Mouse (Mus musculus): ENCODE results near the gene Plekha3. TPM values are rescaled to one million over a fixed set of nuclear protein-coding genes. Genes with fewer than 3 reads are reported as not detected.

Plekha3 gene
- total and polyA plus RNA-seq, 3 experiments: 12.8 to 21.3 (median 19.4) TPM

GRCm38 (mm10) chr2:76682301-76682700 lies 7.2 kb downstream of the Plekha3 start:
- no peak for DNase-seq
- no peak overlapping the region for H3K9ac ChIP-seq (ENCODE audit: low read depth, low read length)
- WGBS: 93% methylated on average over 8 of the region's 8 CpGs
- no peaks in the 10 kb centered on the region for H3K27me3 ChIP-seq (ENCODE audit: control insufficient read depth, insufficient read depth, low read length)
- H3K36me3 ChIP-seq (ENCODE audit: control insufficient read depth, insufficient read depth, low read length): no peaks in the 10 kb centered on the region; the same call in 1 of the 2 replicates
- intact Hi-C loops (cut with DNase I): no loop called here
- no peak overlapping the region for H3K4me3 ChIP-seq
- H3K27ac ChIP-seq: no peak overlapping the region
- TF ChIP-seq POLR2A (IDR thresholded peaks at IDR 0.05; ENCODE audit: insufficient read depth, low read depth, low read length) (no peak), EP300 (IDR thresholded peaks at IDR 0.05; ENCODE audit: insufficient read depth, low read depth, low read length) (no peak), CTCF (IDR thresholded peaks at IDR 0.05) (no peak)
- peaks cover 5% of the 10 kb centered on the region for H3K79me2 ChIP-seq (replicated peaks; ENCODE audit: control insufficient read depth, insufficient read depth, low read length)
- H3K4me1 ChIP-seq (ENCODE audit: control insufficient read depth, insufficient read depth, low read length): peaks cover 1% of the 10 kb centered on the region

DNA sequence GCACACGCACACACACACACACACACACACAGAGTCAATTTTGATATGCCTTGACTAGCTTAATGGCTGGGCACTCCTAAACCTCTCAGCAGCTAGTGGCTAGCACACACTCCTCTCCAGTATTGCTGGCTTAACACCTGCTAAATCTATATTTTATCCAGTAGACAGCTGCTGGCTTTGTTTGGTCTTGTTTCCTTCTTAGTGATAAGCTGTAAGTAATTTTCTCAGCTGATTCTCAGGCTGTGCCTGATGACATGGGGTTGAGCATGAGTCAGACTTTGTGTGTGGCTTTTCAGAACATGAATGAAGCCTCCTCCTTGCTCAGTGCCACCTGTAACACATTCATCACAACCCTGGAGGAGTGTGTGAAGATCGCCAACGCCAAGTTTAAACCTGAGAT lies 11.9 kb downstream of the Plekha3 start:
- intact Hi-C loops (cut with DNase I): no loop called here
- TF ChIP-seq EP300 (IDR thresholded peaks at IDR 0.05; ENCODE audit: insufficient read depth, low read depth, low read length) (no peak), CTCF (IDR thresholded peaks at IDR 0.05) (no peak), POLR2A (IDR thresholded peaks at IDR 0.05; ENCODE audit: insufficient read depth, low read depth, low read length) (no peak)

GRCm38 (mm10) chr2:76687608-76688007 lies 12.5 kb downstream of the Plekha3 start:
- 74% methylated on average over 3 of the region's 3 CpGs for WGBS

More for the DNA sequence above, 11.9 kb downstream of the Plekha3 start:
- Histone ChIP-seq H3K36me3 (ENCODE audit: control insufficient read depth, insufficient read depth, low read length) (peaks cover 6% of the 10 kb centered on the region), H3K27ac (no peak overlapping the region), H3K4me1 (ENCODE audit: control insufficient read depth, insufficient read depth, low read length) (peaks cover 2% of the 10 kb centered on the region), H3K79me2 (replicated peaks; ENCODE audit: control insufficient read depth, insufficient read depth, low read length) (no peaks in the 10 kb centered on the region), H3K9ac (ENCODE audit: low read depth, low read length) (no peak overlapping the region), H3K27me3 (ENCODE audit: control insufficient read depth, insufficient read depth, low read length) (no peaks in the 10 kb centered on the region), H3K4me3 (no peak overlapping the region)
- DNase-seq: no peak
- 98% methylated on average over 3 of the region's 3 CpGs for whole genome bisulfite sequencing

GRCm38 (mm10) chr2:76688162-76688561 lies 13.1 kb downstream of the Plekha3 start:
- 41% methylated on average over 7 of the region's 7 CpGs for WGBS
- no peak overlapping the region for H3K4me3 ChIP-seq
- H3K27me3 ChIP-seq (ENCODE audit: control insufficient read depth, insufficient read depth, low read length): no peaks in the 10 kb centered on the region
- TF ChIP-seq POLR2A (IDR thresholded peaks at IDR 0.05; ENCODE audit: insufficient read depth, low read depth, low read length) (no peak), EP300 (IDR thresholded peaks at IDR 0.05; ENCODE audit: insufficient read depth, low read depth, low read length) (no peak), CTCF (IDR thresholded peaks at IDR 0.05) (no peak)
- peaks cover 2% of the 10 kb centered on the region for H3K4me1 ChIP-seq (ENCODE audit: control insufficient read depth, insufficient read depth, low read length)
- H3K27ac ChIP-seq: no peak overlapping the region
- no peaks in the 10 kb centered on the region for H3K79me2 ChIP-seq (replicated peaks; ENCODE audit: control insufficient read depth, insufficient read depth, low read length)
- no peak for DNase-seq
- peaks cover 8% of the 10 kb centered on the region for H3K36me3 ChIP-seq (ENCODE audit: control insufficient read depth, insufficient read depth, low read length)
- intact Hi-C loops (cut with DNase I): no loop called here
- H3K9ac ChIP-seq (ENCODE audit: low read depth, low read length): no peak overlapping the region

More at GRCm38 (mm10) chr2:76687608-76688007, 12.5 kb downstream of the Plekha3 start:
- H3K27ac ChIP-seq: no peak overlapping the region
- DNase-seq: no peak
- intact Hi-C loops (cut with DNase I): no loop called here
- H3K9ac ChIP-seq (ENCODE audit: low read depth, low read length): no peak overlapping the region
- H3K27me3 ChIP-seq (ENCODE audit: control insufficient read depth, insufficient read depth, low read length): no peaks in the 10 kb centered on the region
- no peaks in the 10 kb centered on the region for H3K79me2 ChIP-seq (replicated peaks; ENCODE audit: control insufficient read depth, insufficient read depth, low read length)
- peaks cover 2% of the 10 kb centered on the region for H3K4me1 ChIP-seq (ENCODE audit: control insufficient read depth, insufficient read depth, low read length)
- H3K36me3 ChIP-seq (ENCODE audit: control insufficient read depth, insufficient read depth, low read length): peaks cover 6% of the 10 kb centered on the region
- TF ChIP-seq POLR2A (IDR thresholded peaks at IDR 0.05; ENCODE audit: insufficient read depth, low read depth, low read length): no peak
- no peak for TF ChIP-seq CTCF (IDR thresholded peaks at IDR 0.05)
- no peak for TF ChIP-seq EP300 (IDR thresholded peaks at IDR 0.05; ENCODE audit: insufficient read depth, low read depth, low read length)
- no peak overlapping the region for H3K4me3 ChIP-seq

GRCm38 (mm10) chr2:76690436-76691204 lies 15.5 kb downstream of the Plekha3 start:
- H3K36me3 ChIP-seq (ENCODE audit: control insufficient read depth, insufficient read depth, low read length): peaks cover 12% of the 10 kb centered on the region
- no peaks in the 10 kb centered on the region for H3K79me2 ChIP-seq (replicated peaks; ENCODE audit: control insufficient read depth, insufficient read depth, low read length)
- peak overlapping the region; percentile 40 for H3K27ac ChIP-seq
- 42% methylated on average over 12 of the region's 12 CpGs for WGBS
- TF ChIP-seq CTCF (IDR thresholded peaks at IDR 0.05) (no peak), EP300 (IDR thresholded peaks at IDR 0.05; ENCODE audit: insufficient read depth, low read depth, low read length) (peak; percentile 90), POLR2A (IDR thresholded peaks at IDR 0.05; ENCODE audit: insufficient read depth, low read depth, low read length) (0 out of 2 replicates have a peak, but pooled peaks have one; percentile 10)
- peaks cover 2% of the 10 kb centered on the region for H3K4me1 ChIP-seq (ENCODE audit: control insufficient read depth, insufficient read depth, low read length)
- intact Hi-C loops (cut with DNase I): loop anchor here (2.0 kb wide), 1 partner anchor 16 kb away; the partner anchor contains the start of gene Plekha3
- DNase-seq: peak; percentile 76 to 81
- no peak overlapping the region for H3K4me3 ChIP-seq
- no peaks in the 10 kb centered on the region for H3K27me3 ChIP-seq (ENCODE audit: control insufficient read depth, insufficient read depth, low read length)
- H3K9ac ChIP-seq (ENCODE audit: low read depth, low read length): no peak overlapping the region; the same call in 1 of the 2 replicates

DNA sequence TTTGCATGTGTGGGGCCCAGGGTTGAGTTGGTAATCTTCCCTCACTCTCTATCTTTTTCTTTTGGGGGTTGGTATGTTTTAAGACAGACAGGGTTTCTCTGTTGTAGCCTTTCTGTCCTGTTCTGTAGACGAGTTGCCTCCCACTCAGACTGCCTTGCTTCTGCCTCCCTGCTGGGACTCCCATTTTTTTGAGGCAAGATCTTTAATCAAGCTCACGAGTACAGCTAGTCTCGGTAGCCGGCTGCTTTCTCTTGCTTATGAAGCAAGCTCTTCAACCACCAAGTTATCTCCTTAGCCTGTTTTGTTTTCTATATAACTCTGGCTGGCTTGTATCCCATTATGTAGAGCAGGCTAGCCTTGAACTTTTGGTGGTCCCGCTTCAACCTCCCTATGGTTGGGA lies 18.7 kb downstream of the Plekha3 start:
- intact Hi-C loops (cut with DNase I): no loop called here
- peaks cover 14% of the 10 kb centered on the region for H3K36me3 ChIP-seq (ENCODE audit: control insufficient read depth, insufficient read depth, low read length)
- H3K4me3 ChIP-seq: no peak overlapping the region
- no peak for DNase-seq
- 86% methylated on average over 5 of the region's 5 CpGs for WGBS
- no peak overlapping the region for H3K27ac ChIP-seq
- H3K4me1 ChIP-seq (ENCODE audit: control insufficient read depth, insufficient read depth, low read length): peaks cover 2% of the 10 kb centered on the region
- no peaks in the 10 kb centered on the region for H3K79me2 ChIP-seq (replicated peaks; ENCODE audit: control insufficient read depth, insufficient read depth, low read length)
- H3K9ac ChIP-seq (ENCODE audit: low read depth, low read length): no peak overlapping the region
- no peaks in the 10 kb centered on the region for H3K27me3 ChIP-seq (ENCODE audit: control insufficient read depth, insufficient read depth, low read length)
- TF ChIP-seq CTCF (IDR thresholded peaks at IDR 0.05) (no peak), POLR2A (IDR thresholded peaks at IDR 0.05; ENCODE audit: insufficient read depth, low read depth, low read length) (no peak)
